Mouse (Mus musculus) ES-Bruce4 (cell line): ENCODE data around the gene Maneal. TPM values are rescaled to one million over a fixed set of nuclear protein-coding genes. Genes with fewer than 3 reads are reported as not detected.

Experiments
- H3K27ac ChIP-seq: 2 replicates; pipeline ENCODE4 v1.5.1; 2012; ENCODE audit warnings: low read length, inconsistent platforms; ENCODE audit not compliant: insufficient read depth
- H3K27me3 ChIP-seq: 2 replicates; pipeline ENCODE4 v1.6.1; 2012; ENCODE audit warnings: mild to moderate bottlenecking, low read length, inconsistent platforms; ENCODE audit not compliant: control insufficient read depth, poor library complexity, insufficient read depth, severe bottlenecking
- H3K36me3 ChIP-seq: 2 replicates; pipeline ENCODE4 v1.6.1; 2012; ENCODE audit warnings: inconsistent platforms, mild to moderate bottlenecking, low read length, moderate library complexity; ENCODE audit not compliant: control insufficient read depth, poor library complexity, insufficient read depth, severe bottlenecking
- H3K4me1 ChIP-seq: one replicate; pipeline ENCODE4 v1.8.1; 2011; ENCODE audit warnings: low read length; ENCODE audit not compliant: control insufficient read depth, insufficient read depth
- H3K4me3 ChIP-seq: 2 replicates; pipeline ENCODE4 v1.5.1; 2011; ENCODE audit warnings: low read depth, mild to moderate bottlenecking, low read length
- H3K9ac ChIP-seq: 2 replicates; pipeline ENCODE4 v1.6.1; 2012; ENCODE audit warnings: low read depth, mild to moderate bottlenecking, inconsistent platforms; ENCODE audit not compliant: poor library complexity, severe bottlenecking
- H3K9me3 ChIP-seq: replicated peaks from 2 replicates; pipeline ENCODE4 v1.6.1; 2012; ENCODE audit warnings: mild to moderate bottlenecking, low read length, inconsistent platforms; ENCODE audit not compliant: control insufficient read depth, poor library complexity, insufficient read depth, severe bottlenecking
- CTCF ChIP-seq: IDR thresholded peaks from one replicate; pipeline ENCODE4 v1.8.1; 2011; ENCODE audit warnings: low read depth, low read length
- EP300 ChIP-seq: IDR thresholded peaks from 2 replicates; pipeline ENCODE4 v1.6.1; 2011; ENCODE audit warnings: low read depth, low read length; ENCODE audit not compliant: insufficient read depth
- POLR2A ChIP-seq: IDR thresholded peaks from one replicate; pipeline ENCODE4 v1.8.1; 2011; ENCODE audit warnings: low read length; ENCODE audit not compliant: insufficient read depth
- polyA plus RNA-seq: library from polyadenylated mRNA; stranded (reverse); fragments of >200 nt; gene quantifications from 2 replicates; pipeline ENCODE4 v1.2.4, GENCODE M21; 2011; ENCODE audit warnings: low read depth; ENCODE audit not compliant: missing spikeins, insufficient read depth, insufficient read length

Gene Maneal
- polyA plus RNA-seq: 3.8 and 4.8 TPM in 2 replicates

DNA sequence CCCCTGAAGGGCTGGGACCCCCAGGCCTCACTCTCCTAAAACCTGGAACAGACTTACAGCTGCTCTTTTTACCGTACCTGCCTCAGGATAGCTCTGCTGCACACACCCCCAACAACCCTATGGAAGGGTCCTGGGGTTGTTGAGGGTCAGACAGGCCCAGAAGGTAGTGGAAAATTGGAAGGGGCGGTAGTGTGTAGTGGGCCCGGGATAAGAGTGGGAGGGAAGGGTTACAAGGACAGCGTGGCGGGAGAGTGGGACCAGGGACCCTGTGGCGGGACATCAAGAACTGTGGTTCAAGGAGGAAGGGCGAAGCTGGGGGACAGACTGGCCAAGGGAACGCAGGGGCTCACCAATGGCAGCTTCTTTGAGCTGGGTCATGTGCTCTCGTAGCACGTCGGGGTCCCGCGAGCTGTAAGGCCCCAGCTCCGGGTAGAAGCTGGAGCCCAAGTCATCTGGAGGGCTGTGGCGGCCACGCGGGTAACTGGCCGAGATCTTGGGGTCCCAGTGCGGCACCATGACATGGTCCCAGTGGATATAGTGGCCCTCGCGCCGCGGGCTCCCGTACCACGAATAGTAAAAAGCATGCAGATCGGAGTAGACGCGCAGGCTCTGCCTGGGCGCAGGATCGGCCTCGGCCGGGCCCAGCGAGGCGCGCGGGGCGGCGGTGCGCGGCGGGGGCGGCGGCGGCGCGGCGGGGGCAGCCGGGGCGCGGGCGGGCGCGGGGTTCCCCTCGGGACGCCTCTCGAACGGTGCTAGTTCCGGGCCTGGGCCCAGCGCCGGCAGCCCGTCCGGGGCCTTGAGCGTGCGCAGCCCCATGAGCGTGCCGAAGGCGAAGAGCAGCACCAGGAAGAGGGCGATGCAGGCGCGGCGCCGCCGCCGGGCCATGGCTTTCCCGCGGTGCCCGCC is at the start of gene Maneal:
Gene Maneal, minus strand, starts transcription at position 889 of the 906 bp plus-strand sequence.
- H3K9ac ChIP-seq: peak within 1 kb of the TSS; percentile 87
- H3K4me1 ChIP-seq: no peaks in the 10 kb centered on the region

DNA sequence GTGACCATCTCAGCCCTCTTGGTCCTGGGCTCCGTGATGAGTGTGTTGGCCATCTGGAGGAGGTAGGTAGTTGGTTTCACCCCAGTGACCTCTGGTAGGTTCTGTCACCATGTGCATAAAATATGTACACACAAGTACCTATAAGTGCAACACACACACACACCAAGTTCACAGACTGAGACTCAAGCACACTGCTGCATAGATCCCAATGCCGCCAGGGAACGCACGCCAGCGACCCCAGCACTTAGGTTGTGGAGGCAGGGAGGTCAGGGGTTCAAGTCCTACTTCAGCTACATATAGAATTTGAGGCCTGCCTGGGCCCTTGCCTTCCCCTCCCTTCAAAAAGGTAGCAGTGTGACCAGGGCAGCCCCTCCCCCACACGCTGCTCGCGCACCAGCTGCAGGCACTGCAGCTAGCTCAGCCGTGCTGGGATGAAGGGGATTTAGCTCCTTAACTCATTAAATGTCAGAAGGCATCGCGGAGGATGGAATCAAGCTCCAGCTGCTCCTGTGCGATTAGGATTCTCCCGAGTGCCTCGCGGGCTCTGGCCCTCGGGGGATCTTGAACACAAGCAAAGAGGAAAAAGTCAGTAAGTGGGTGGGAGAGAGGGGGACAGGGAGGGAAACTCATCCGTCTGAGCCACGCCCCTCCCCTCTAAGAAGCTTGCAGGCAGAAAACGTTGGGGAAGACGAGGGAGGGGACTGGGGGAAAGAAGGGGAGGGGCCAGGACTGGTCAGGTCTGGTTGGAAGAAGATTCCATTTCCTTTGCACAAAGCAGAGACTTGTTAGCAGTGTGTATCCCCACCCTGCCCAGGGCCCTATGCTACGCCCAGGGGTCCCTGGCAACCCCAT is 44.2 kb upstream of the Maneal start:
- no peak overlapping the region for H3K9ac ChIP-seq
- H3K27ac ChIP-seq: peak overlapping the region; percentile 62; the same call in 1 of the 2 replicates
- H3K9me3 ChIP-seq: no peaks in the 10 kb centered on the region
- H3K4me1 ChIP-seq: peaks cover 6% of the 10 kb centered on the region
- no peaks in the 10 kb centered on the region for H3K27me3 ChIP-seq
- peak overlapping the region; percentile 62 for H3K4me3 ChIP-seq
- TF ChIP-seq CTCF (no peak), EP300 (no peak), POLR2A (no peak)
- no peaks in the 10 kb centered on the region for H3K36me3 ChIP-seq

More for the DNA sequence above, at the start of gene Maneal:
- Histone ChIP-seq H3K4me3 (peak within 1 kb of the TSS; percentile 88), H3K9me3 (no peaks in the 10 kb centered on the region), H3K27ac (no peak within 1 kb of the TSS), H3K36me3 (no peaks in the 10 kb centered on the region), H3K27me3 (no peaks in the 10 kb centered on the region)
- TF ChIP-seq POLR2A: no peak
- TF ChIP-seq EP300: no peak
- TF ChIP-seq CTCF: no peak

DNA sequence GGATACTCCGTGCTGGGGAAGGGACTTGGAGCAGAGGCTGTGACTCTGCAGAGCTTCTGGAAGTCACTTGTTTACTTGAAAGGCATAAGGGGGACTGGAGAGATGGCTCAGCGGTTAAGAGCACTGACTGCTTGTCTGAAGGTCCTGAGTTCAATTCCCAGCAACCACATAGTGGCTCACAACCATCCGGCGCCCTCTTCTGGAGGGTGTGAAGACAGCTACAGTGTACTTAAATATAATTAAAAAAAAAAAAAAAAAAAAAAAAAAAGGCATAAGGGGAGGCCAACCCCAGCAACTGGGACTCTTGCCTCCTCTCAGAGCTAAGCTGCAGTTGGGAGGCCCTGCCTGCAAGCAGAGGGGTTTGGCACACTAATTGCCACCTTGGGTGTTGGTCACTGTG is 43.4 kb upstream of the Maneal start:
- TF ChIP-seq EP300 (no peak), CTCF (peak; percentile 34), POLR2A (no peak)
- H3K36me3 ChIP-seq: no peaks in the 10 kb centered on the region
- peaks cover 6% of the 10 kb centered on the region for H3K4me1 ChIP-seq
- H3K9me3 ChIP-seq: no peaks in the 10 kb centered on the region
- H3K27ac ChIP-seq: no peak overlapping the region
- no peak overlapping the region for H3K4me3 ChIP-seq
- H3K27me3 ChIP-seq: no peaks in the 10 kb centered on the region
- no peak overlapping the region for H3K9ac ChIP-seq

DNA sequence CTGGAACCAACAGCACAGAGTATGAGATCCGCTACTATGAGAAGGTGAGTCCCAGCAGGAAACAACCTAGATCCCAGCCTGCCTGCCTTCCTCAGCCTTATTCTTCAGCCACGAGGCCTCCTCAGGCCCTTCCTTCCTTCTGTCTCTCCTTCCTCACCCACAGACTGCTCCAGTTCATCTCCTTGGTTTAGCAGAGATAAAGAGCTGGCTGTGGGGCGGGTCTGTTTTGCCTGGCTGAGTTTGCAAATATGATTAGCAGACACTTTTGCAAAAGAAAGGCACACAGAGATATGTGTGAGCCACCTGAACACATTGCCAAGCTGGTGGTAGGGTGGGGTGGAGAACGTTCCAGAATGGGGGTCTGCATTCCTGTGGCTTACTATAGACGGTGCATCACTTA is 37.9 kb upstream of the Maneal start:
- peaks cover 2% of the 10 kb centered on the region for H3K4me1 ChIP-seq
- H3K27me3 ChIP-seq: 0 out of 2 replicates have a peak, but pooled peaks cover 2% of the 10 kb centered on the region
- TF ChIP-seq EP300 (no peak), CTCF (no peak), POLR2A (no peak)
- no peaks in the 10 kb centered on the region for H3K9me3 ChIP-seq
- no peak overlapping the region for H3K27ac ChIP-seq
- H3K36me3 ChIP-seq: no peaks in the 10 kb centered on the region
- no peak overlapping the region for H3K9ac ChIP-seq
- no peak overlapping the region for H3K4me3 ChIP-seq

DNA sequence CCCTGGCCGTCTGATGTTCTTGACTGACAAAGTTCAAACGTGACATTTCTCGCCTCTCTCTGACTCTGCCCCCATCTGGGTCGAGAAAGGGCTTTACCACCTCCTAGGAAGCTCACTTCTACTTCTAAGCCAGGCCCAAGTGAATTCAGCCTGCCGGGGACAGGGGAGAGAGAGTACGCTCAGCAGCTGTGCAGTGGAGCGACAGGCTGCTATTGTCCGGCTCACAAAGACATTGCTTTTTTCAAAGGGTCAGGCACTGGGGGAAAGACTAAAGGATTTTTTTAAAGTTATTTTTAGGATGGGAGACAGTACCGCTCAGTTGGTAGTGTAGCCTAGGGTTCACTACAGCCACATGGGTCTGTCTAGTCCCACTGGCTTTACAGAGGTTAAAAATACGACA is 36.5 kb upstream of the Maneal start:
- H3K9me3 ChIP-seq: no peaks in the 10 kb centered on the region
- peaks cover 2% of the 10 kb centered on the region for H3K4me1 ChIP-seq
- H3K27ac ChIP-seq: no peak overlapping the region
- H3K27me3 ChIP-seq: 0 out of 2 replicates have a peak, but pooled peaks cover 2% of the 10 kb centered on the region
- H3K4me3 ChIP-seq: no peak overlapping the region
- no peak for TF ChIP-seq EP300
- TF ChIP-seq POLR2A: no peak
- TF ChIP-seq CTCF: no peak
- no peaks in the 10 kb centered on the region for H3K36me3 ChIP-seq
- no peak overlapping the region for H3K9ac ChIP-seq
